Mouse (Mus musculus): ENCODE results near the gene Gm44502.

- no peak; the same call in 1 of the 2 replicates for TF ChIP-seq CTCF (IDR thresholded peaks at IDR 0.05)
- TF ChIP-seq POLR2A (IDR thresholded peaks at IDR 0.05; ENCODE audit: insufficient read depth, low read depth, low read length) = no peak
Measured at GRCm38 (mm10) chr15:89374340-89374739, 55.2 kb downstream of the Gm44502 start.
